ENCODE assay signal across 8 mouse cellular contexts in the genomic region with DNA sequence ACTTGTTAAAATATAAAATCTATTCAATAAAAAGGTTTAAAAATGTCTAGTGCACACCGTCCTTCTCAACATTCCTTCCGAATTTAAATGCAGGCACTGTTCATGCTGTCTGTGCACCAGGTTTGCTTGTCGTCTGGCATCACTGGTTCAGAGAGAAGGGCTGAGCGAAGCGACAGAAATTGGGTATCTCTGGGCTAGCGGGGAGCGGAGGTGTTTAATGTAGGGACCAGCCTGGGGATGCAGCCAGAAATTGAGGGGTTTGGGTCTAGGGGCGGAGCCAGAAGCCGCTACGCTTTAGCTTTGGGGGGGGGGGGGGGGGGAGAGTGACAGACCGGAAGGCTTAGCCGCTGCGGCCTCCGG. TPM values are rescaled to one million over a fixed set of nuclear protein-coding genes. Genes with fewer than 3 reads are reported as not detected.
DNase-seq lines count a peak whose midpoint lies in the region; ATAC-seq and TF ChIP-seq lines count a peak whose summit lies in the region.

No protein-coding gene starts in this region.

- peaks cover 14% of the 10 kb centered on the region for H3K4me1 ChIP-seq in heart, embryonic 15.5 days (replicated peaks)
- H3K4me1 ChIP-seq in G1E (ENCODE audit: insufficient read depth, low read depth, low read length), result peaks cover 28% of the 10 kb centered on the region
- H3K4me1 ChIP-seq in hindbrain, embryonic 10.5 days (replicated peaks), result peaks cover 20% of the 10 kb centered on the region
- peaks cover 18% of the 10 kb centered on the region for H3K4me1 ChIP-seq in midbrain, embryonic 10.5 days

- no peak for ATAC-seq in heart, embryonic 15.5 days (replicated peaks; ENCODE audit: insufficient number of reproducible peaks, insufficient read depth, low FRiP score, low read depth)
- ATAC-seq in G1E (ENCODE audit: extremely low read depth, insufficient number of reproducible peaks, low FRiP score, poor library complexity, severe bottlenecking), result no peak

- H3K36me3 ChIP-seq in heart, embryonic 15.5 days, result no peaks in the 10 kb centered on the region
- H3K36me3 ChIP-seq in G1E (replicated peaks), result peaks cover 11% of the 10 kb centered on the region
- H3K36me3 ChIP-seq in hindbrain, embryonic 10.5 days, result no peaks in the 10 kb centered on the region
- H3K36me3 ChIP-seq in midbrain, embryonic 10.5 days, result no peaks in the 10 kb centered on the region

- TF ChIP-seq CTCF in G1E (IDR thresholded peaks at IDR 0.05; ENCODE audit: low read depth, low read length), result no peak

- H3K9me3 ChIP-seq in heart, embryonic 15.5 days (replicated peaks), result no peaks in the 10 kb centered on the region
- H3K9me3 ChIP-seq in G1E (replicated peaks), result no peaks in the 10 kb centered on the region
- no peaks in the 10 kb centered on the region for H3K9me3 ChIP-seq in hindbrain, embryonic 10.5 days
- no peaks in the 10 kb centered on the region for H3K9me3 ChIP-seq in midbrain, embryonic 10.5 days (replicated peaks)

- peak overlapping the region; percentile 96 for H3K4me3 ChIP-seq in heart, embryonic 15.5 days
- peak overlapping the region; percentile 98 for H3K4me3 ChIP-seq in G1E (ENCODE audit: low read depth, low read length)
- H3K4me3 ChIP-seq in hindbrain, embryonic 10.5 days, result peak overlapping the region; percentile 96
- peak overlapping the region; percentile 92 for H3K4me3 ChIP-seq in midbrain, embryonic 10.5 days

- peak overlapping the region; percentile 82 for H3K4me2 ChIP-seq in heart, embryonic 15.5 days

- intact Hi-C loops in heart, postnatal 14 days (cut with DNase I), result no loop called here

- WGBS in heart, embryonic 15.5 days, result 2% methylated on average over 12 of the region's 14 CpGs
- 3% methylated on average over 14 of the region's 14 CpGs for WGBS in hindbrain, embryonic 10.5 days
- WGBS in midbrain, embryonic 10.5 days, result 4% methylated on average over 10 of the region's 14 CpGs

- H3K27ac ChIP-seq in heart, embryonic 15.5 days, result peak overlapping the region; percentile 89
- H3K27ac ChIP-seq in hindbrain, embryonic 10.5 days, result peak overlapping the region; percentile 88
- H3K27ac ChIP-seq in midbrain, embryonic 10.5 days (replicated peaks), result peak overlapping the region; percentile 87

- DNase-seq in heart, postnatal 14 days, result no peak
- DNase-seq in G1E (ENCODE audit: low spot score), result no peak
- no peak for DNase-seq in hindbrain, embryonic 10.5 days (ENCODE audit: low spot score)
- DNase-seq in midbrain, embryonic 10.5 days (ENCODE audit: low spot score), result no peak
- no peak for DNase-seq in adrenal gland, postnatal 25 days
- no peak for DNase-seq in cerebellum, postnatal 36 days
- no peak for DNase-seq in layer of hippocampus, postnatal 14 days (ENCODE audit: low spot score in 2 of 2)

- no peaks in the 10 kb centered on the region for H3K27me3 ChIP-seq in heart, embryonic 15.5 days
- no peaks in the 10 kb centered on the region for H3K27me3 ChIP-seq in G1E (ENCODE audit: insufficient read depth, low read length)
- no peaks in the 10 kb centered on the region for H3K27me3 ChIP-seq in hindbrain, embryonic 10.5 days (ENCODE audit: insufficient read depth, poor library complexity, severe bottlenecking)
- no peaks in the 10 kb centered on the region for H3K27me3 ChIP-seq in midbrain, embryonic 10.5 days (ENCODE audit: low read depth, poor library complexity, severe bottlenecking)

- peak overlapping the region; percentile 64 for H3K9ac ChIP-seq in heart, embryonic 15.5 days

RNA-seq across cellular contexts. Expression of gene Lonp2, which starts 0.3 kb away (rescaled TPM):
- 53.8 and 61.9 TPM in 2 replicates for polyA plus RNA-seq in heart, embryonic 15.5 days (2015; fragmentation: Nextera tagmentation; extraction: Ambion mirVana)
- 10 to 100 TPM; 60.2 to 62.4 TPM for total RNA-seq in heart, postnatal 14 days (2021)
- 41.9 and 42.5 TPM in 2 replicates for total RNA-seq in G1E (2014; fragmentation: Nextera tagmentation)
- 70.5 and 73.4 TPM in 2 replicates for total RNA-seq in G1E (2017)
- polyA plus RNA-seq in G1E (2012), result 45.9 and 47.8 TPM in 2 replicates
- 57.6 and 69.3 TPM in 2 replicates for polyA plus RNA-seq in hindbrain, embryonic 10.5 days (2016; fragmentation: Nextera tagmentation; extraction: Ambion mirVana)
- 52.0 and 65.5 TPM in 2 replicates for polyA plus RNA-seq in midbrain, embryonic 10.5 days (2016; fragmentation: Nextera tagmentation; extraction: Ambion mirVana)
- total RNA-seq in adrenal gland, postnatal 25 days (2021), result 108 and 109 TPM in 2 replicates
- 10 to 100 TPM; 59.3 to 68.4 TPM for total RNA-seq in layer of hippocampus, postnatal 14 days (2021)

RNA-seq across cellular contexts. Expression of gene Abcc12, which starts 43.0 kb away (rescaled TPM):
- 0.04 TPM in 2 replicates for polyA plus RNA-seq in heart, embryonic 15.5 days (2015; fragmentation: Nextera tagmentation; extraction: Ambion mirVana)
- total RNA-seq in heart, postnatal 14 days (2021), result under 1 TPM in 1 of 2 experiments, not detected in 1; 0.10 TPM
- total RNA-seq in G1E (2014; fragmentation: Nextera tagmentation), result not detected in 2 replicates
- total RNA-seq in G1E (2017), result 0.05 TPM in 1 of 2 replicates, not detected in the other
- polyA plus RNA-seq in G1E (2012), result 0.01 TPM in 1 of 2 replicates, not detected in the other
- 0.05 and 0.10 TPM in 2 replicates for polyA plus RNA-seq in hindbrain, embryonic 10.5 days (2016; fragmentation: Nextera tagmentation; extraction: Ambion mirVana)
- polyA plus RNA-seq in midbrain, embryonic 10.5 days (2016; fragmentation: Nextera tagmentation; extraction: Ambion mirVana), result 0.09 TPM in 1 of 2 replicates, not detected in the other
- not detected in 2 replicates for total RNA-seq in adrenal gland, postnatal 25 days (2021)
- total RNA-seq in layer of hippocampus, postnatal 14 days (2021), result under 1 TPM; 0.52 to 0.60 TPM
